Mouse (Mus musculus) liver, postnatal 0 days (tissue): Measurements from ENCODE around the gene Bzw2. TPM values are rescaled to one million over a fixed set of nuclear protein-coding genes. Genes with fewer than 3 reads are reported as not detected.
A peak's percentile ranks its signal among the peaks of the same experiment; 100 is the strongest.

Experiments
- ATAC-seq: fragments of 200-750 bp; cut with Nextera tagmentation; 2 replicates; pipeline ENCODE4 v1.8.0; 2017; ENCODE audit warnings: mild to moderate bottlenecking, moderate library complexity
- DNase-seq: peaks from one replicate; pipeline ENCODE4 v3.0.0-alpha.2; 2016
- H3K27ac ChIP-seq: fragments of 300-500 bp; sonication (generic); 2 replicates; pipeline ENCODE4 v1.5.1; 2014; ENCODE audit warnings: antibody characterized with exemption, moderate library complexity, mild to moderate bottlenecking, low read depth
- H3K27me3 ChIP-seq: fragments of 300-500 bp; sonication (generic); 2 replicates; pipeline ENCODE4 v1.6.1; 2014; ENCODE audit warnings: low read length, control low read depth, mixed read lengths; ENCODE audit not compliant: insufficient read depth
- H3K36me3 ChIP-seq: fragments of 300-500 bp; sonication (generic); replicated peaks from 2 replicates; pipeline ENCODE4 v1.6.1; 2014; ENCODE audit warnings: mild to moderate bottlenecking, control low read depth, low read length, moderate library complexity, mixed read lengths; ENCODE audit not compliant: insufficient read depth
- H3K4me1 ChIP-seq: fragments of 300-500 bp; sonication (generic); 2 replicates; pipeline ENCODE4 v1.6.1; 2014; ENCODE audit warnings: antibody characterized with exemption, mild to moderate bottlenecking, control low read depth; ENCODE audit not compliant: insufficient read depth
- H3K4me2 ChIP-seq: fragments of 300-500 bp; sonication (generic); 2 replicates; pipeline ENCODE4 v1.6.1; 2014; ENCODE audit warnings: low read depth, mild to moderate bottlenecking, low read length, moderate library complexity, mixed read lengths
- H3K4me3 ChIP-seq: fragments of 300-500 bp; sonication (generic); 2 replicates; pipeline ENCODE4 v1.5.1; 2014; ENCODE audit warnings: low read depth, low read length
- H3K9ac ChIP-seq: fragments of 300-500 bp; sonication (generic); replicated peaks from 2 replicates; pipeline ENCODE4 v1.6.1; 2014; ENCODE audit warnings: mild to moderate bottlenecking, moderate library complexity
- H3K9me3 ChIP-seq: fragments of 300-500 bp; sonication (generic); 2 replicates; pipeline ENCODE4 v1.6.1; 2016; ENCODE audit warnings: mild to moderate bottlenecking, control low read depth, low read length, mixed read lengths
- CTCF ChIP-seq: sonication (generic); IDR thresholded peaks from 2 replicates; pipeline ENCODE4 v1.5.1; 2016; ENCODE audit warnings: antibody characterized with exemption, low read depth
- EP300 ChIP-seq: IDR thresholded peaks from 2 replicates; pipeline ENCODE4 v1.6.1; 2016; ENCODE audit warnings: antibody characterized with exemption, low read depth, mild to moderate bottlenecking
- WGBS: fragments of 180-500 bp; shearing (Covaris S2); extraction: QIAGEN DNeasy Blood & Tissue Kit; methylation state at CpG from one replicate; pipeline ENCODE4 v1.1.7; 2014; ENCODE audit not compliant: insufficient replicate concordance; 5-methylcytosine and 5-hydroxymethylcytosine counted together
- polyA plus RNA-seq: library from polyadenylated mRNA; unstranded; fragments of >200 nt; fragmentation: Nextera tagmentation; extraction: Ambion mirVana; gene quantifications from 2 replicates; pipeline ENCODE4 v1.2.1, GENCODE M21; 2015

Gene Bzw2
- polyA plus RNA-seq, 1 experiment from 2014 or later = 29.6 TPM

- no peaks in the 10 kb centered on the region for H3K36me3 ChIP-seq
- no peak overlapping the region for H3K27ac ChIP-seq
- no peaks in the 10 kb centered on the region for H3K9me3 ChIP-seq
- H3K4me3 ChIP-seq = no peak overlapping the region
- TF ChIP-seq EP300 (no peak), CTCF (no peak)
- H3K9ac ChIP-seq = no peak overlapping the region
- H3K27me3 ChIP-seq = no peaks in the 10 kb centered on the region
- no peak for ATAC-seq
- 68% methylated on average over 4 of the region's 4 CpGs for WGBS
- H3K4me1 ChIP-seq = no peaks in the 10 kb centered on the region
- no peak for DNase-seq
- H3K4me2 ChIP-seq = no peak overlapping the region
Measured at GRCm38 (mm10) chr12:36070231-36070630, 87.6 kb downstream of the Bzw2 start.

GRCm38 (mm10) chr12:36067538-36067937, 90.3 kb downstream of the Bzw2 start:
- Histone ChIP-seq H3K36me3 (no peaks in the 10 kb centered on the region), H3K9ac (no peak overlapping the region), H3K4me2 (no peak overlapping the region), H3K4me1 (no peaks in the 10 kb centered on the region), H3K4me3 (no peak overlapping the region), H3K27ac (no peak overlapping the region), H3K9me3 (no peaks in the 10 kb centered on the region), H3K27me3 (no peaks in the 10 kb centered on the region)
- DNase-seq = no peak
- 86% methylated on average over 2 of the region's 2 CpGs for WGBS
- TF ChIP-seq EP300 = no peak
- TF ChIP-seq CTCF = no peak
- ATAC-seq = no peak

GRCm38 (mm10) chr12:36065911-36066310, 92.0 kb downstream of the Bzw2 start:
- Histone ChIP-seq H3K4me2 (no peak overlapping the region), H3K4me3 (no peak overlapping the region), H3K36me3 (no peaks in the 10 kb centered on the region), H3K9ac (no peak overlapping the region), H3K4me1 (no peaks in the 10 kb centered on the region), H3K27me3 (no peaks in the 10 kb centered on the region), H3K27ac (no peak overlapping the region), H3K9me3 (no peaks in the 10 kb centered on the region)
- WGBS = 68% methylated on average over 1 of the region's 1 CpGs
- no peak for DNase-seq
- ATAC-seq = no peak
- TF ChIP-seq EP300 = no peak
- no peak for TF ChIP-seq CTCF

- ATAC-seq (no peak), DNase-seq (no peak)
- H3K27ac ChIP-seq = no peak overlapping the region
- H3K4me1 ChIP-seq = no peaks in the 10 kb centered on the region
- no peaks in the 10 kb centered on the region for H3K27me3 ChIP-seq
- no peaks in the 10 kb centered on the region for H3K9me3 ChIP-seq
- TF ChIP-seq CTCF = no peak
- no peak for TF ChIP-seq EP300
- H3K36me3 ChIP-seq = no peaks in the 10 kb centered on the region
- H3K4me2 ChIP-seq = no peak overlapping the region
- no peak overlapping the region for H3K4me3 ChIP-seq
- no peak overlapping the region for H3K9ac ChIP-seq
- WGBS = 32% methylated on average over 2 of the region's 2 CpGs
Measured at GRCm38 (mm10) chr12:36057699-36058098, 100.2 kb downstream of the Bzw2 start.

- Histone ChIP-seq H3K9me3 (no peaks in the 10 kb centered on the region), H3K4me1 (no peaks in the 10 kb centered on the region), H3K4me2 (no peak overlapping the region), H3K27ac (no peak overlapping the region), H3K36me3 (no peaks in the 10 kb centered on the region), H3K27me3 (no peaks in the 10 kb centered on the region), H3K4me3 (no peak overlapping the region), H3K9ac (no peak overlapping the region)
- 76% methylated on average over 1 of the region's 1 CpGs for WGBS
- ATAC-seq = no peak
- TF ChIP-seq EP300 = no peak
- TF ChIP-seq CTCF = no peak
- DNase-seq = no peak
Measured at GRCm38 (mm10) chr12:36050276-36050675, 107.6 kb downstream of the Bzw2 start.

- Histone ChIP-seq H3K27ac (no peak overlapping the region), H3K27me3 (0 out of 2 replicates have a peak, but pooled peaks cover 3% of the 10 kb centered on the region), H3K36me3 (no peaks in the 10 kb centered on the region), H3K4me2 (no peak overlapping the region), H3K4me1 (no peaks in the 10 kb centered on the region), H3K9me3 (no peaks in the 10 kb centered on the region), H3K4me3 (no peak overlapping the region), H3K9ac (no peak overlapping the region)
- no peak for DNase-seq
- no peak for ATAC-seq
- 85% methylated on average over 2 of the region's 2 CpGs for WGBS
- no peak for TF ChIP-seq EP300
- TF ChIP-seq CTCF = no peak
Measured at GRCm38 (mm10) chr12:36047593-36047992, 110.3 kb downstream of the Bzw2 start.

GRCm38 (mm10) chr12:36046196-36046595, 111.7 kb downstream of the Bzw2 start:
- DNase-seq (no peak), ATAC-seq (no peak)
- TF ChIP-seq CTCF (no peak), EP300 (0 out of 2 replicates have a peak, but pooled peaks have one; percentile 19)
- H3K4me2 ChIP-seq = no peak overlapping the region
- H3K4me3 ChIP-seq = no peak overlapping the region
- WGBS = 13% methylated on average over 5 of the region's 5 CpGs
- no peaks in the 10 kb centered on the region for H3K9me3 ChIP-seq
- H3K4me1 ChIP-seq = peaks cover 5% of the 10 kb centered on the region; the same call in 1 of the 2 replicates
- H3K36me3 ChIP-seq = no peaks in the 10 kb centered on the region
- no peak overlapping the region for H3K9ac ChIP-seq
- H3K27me3 ChIP-seq = 0 out of 2 replicates have a peak, but pooled peaks cover 3% of the 10 kb centered on the region
- no peak overlapping the region; the same call in 1 of the 2 replicates for H3K27ac ChIP-seq
